Mouse (Mus musculus): ENCODE measurements at regions not wholly inside any gene's neighbourhood (a gene's known extent, or its start where the extent isn't known, plus 50 kb on each side); places are given as distances from the start of the nearest gene placed in this dataset.

GRCm38 (mm10) chr2:34038982-34039381, 151.2 kb upstream of the Mvb12b start:
- DNase-seq: no peak

DNA sequence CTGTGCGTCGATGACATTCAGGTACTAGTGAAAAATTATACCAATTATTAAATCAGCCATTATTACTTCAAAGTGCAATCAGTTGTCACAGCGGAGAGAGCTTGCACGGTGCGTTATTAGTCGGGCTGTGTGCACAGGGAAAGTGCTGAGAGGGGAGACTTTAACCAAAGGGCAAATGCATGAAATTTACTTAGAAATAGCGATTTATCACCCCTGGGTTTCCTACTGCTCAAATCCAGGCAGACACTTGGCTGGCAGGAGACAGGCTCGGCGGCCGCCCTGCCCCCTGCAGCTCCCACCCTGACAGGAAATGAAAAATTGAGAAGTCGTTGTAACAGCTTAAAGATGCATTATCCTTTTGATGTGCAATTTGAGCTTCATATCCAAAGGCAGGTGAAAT, 145.5 kb upstream of the Mvb12b start:
- DNase-seq: no peak

DNA sequence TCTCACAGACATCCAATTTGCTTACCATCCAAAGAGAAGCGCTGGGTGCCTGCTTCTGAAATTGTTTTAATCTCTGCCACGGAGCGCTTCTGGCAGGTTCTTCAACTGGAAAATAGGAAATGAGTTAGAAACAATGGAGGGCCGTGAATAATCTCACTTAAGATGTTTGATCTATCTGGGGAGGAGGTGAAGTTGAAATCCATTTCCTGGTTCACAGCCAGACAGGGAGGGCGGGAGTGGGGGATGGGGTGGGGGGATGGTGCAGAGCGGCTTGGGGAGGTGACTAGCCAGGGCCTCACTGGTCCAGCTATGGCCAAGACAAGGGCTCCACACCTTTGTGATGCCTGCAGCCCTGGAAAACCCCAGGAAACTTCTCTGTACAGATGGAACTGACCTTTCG, 143.7 kb upstream of the Mvb12b start:
- DNase-seq: no peak

DNA sequence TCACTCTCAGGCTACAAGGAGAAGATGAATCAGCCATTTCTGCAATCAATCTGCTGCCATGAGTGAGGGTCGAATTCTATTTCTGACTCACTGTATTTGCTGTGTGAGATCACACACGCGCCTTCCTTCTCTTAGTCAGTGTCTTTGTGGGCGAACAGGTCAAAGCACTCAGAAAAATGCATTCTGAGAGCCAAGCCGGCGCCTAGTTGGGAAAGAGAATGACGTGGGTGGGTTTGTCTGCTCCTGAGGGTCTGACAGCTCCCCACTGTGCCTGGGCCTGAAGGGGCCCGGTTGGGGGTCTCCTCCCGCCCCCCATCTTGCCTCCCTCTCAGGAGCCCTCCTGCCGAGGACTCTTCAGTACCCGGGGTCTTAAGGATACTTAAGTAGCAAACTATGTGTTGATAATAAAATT, 143.3 kb upstream of the Mvb12b start:
- DNase-seq: no peak

GRCm38 (mm10) chr2:34027445-34027844, 139.7 kb upstream of the Mvb12b start:
- DNase-seq: no peak

DNA sequence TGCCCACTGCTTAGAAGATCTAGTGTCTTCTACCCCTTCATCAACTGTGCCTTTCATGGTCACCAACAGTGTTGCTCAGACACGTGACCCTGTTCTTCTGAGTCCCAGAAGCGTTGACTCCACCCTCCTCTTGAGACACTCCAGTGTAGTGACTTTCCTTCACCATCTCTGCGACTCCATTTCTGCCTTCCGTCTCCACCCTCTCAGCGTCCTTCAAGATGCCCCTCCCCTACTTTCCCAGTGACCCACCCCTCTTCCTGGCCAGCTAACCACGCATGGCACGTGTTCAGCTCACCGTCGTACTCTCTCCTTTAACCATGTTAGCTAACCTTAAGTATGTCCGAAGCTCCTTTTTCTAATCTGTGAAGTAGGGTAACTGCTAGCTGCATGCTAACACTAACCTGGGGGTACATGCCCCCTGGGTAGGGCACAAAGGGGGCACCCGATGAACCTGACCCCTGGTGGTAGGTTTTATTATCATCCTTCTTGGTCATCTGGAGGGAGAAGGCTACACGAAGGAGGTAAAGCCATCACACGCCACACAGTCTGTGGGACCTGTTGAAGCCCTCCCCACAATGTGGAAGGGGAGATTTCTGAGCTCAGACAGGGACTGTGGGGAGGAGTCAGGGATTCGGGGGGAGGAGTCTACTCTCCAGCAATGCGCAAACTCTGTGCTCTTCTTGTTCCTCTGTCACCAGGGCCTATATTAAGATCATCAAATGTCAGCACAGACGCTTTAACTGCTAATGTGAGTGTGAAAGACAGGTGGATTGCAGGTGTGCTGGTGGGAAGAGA, 139.0 kb upstream of the Mvb12b start:
- no peak for DNase-seq

- DNase-seq: peak; percentile 60 to 78
Measured at GRCm38 (mm10) chr2:34025715-34026360, 138.1 kb upstream of the Mvb12b start.

DNA sequence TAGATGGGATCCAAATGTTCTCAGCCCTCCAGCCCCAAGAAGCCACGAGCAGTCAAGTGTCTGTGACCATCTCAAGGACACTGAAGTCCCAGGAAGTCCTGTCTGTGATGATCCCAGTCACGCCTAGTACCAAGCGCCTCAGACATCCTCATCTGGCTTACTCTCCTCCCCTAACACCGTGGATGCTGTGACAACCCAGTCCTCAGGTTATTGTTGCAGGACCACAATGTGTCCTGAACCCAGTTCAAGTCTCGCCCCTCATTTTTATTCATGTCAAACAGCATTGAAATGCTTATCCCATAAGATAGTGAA, 129.4 kb upstream of the Mvb12b start:
- DNase-seq: no peak

- no peak for DNase-seq
Measured at GRCm38 (mm10) chr2:34016350-34017141, 128.8 kb upstream of the Mvb12b start.

DNA sequence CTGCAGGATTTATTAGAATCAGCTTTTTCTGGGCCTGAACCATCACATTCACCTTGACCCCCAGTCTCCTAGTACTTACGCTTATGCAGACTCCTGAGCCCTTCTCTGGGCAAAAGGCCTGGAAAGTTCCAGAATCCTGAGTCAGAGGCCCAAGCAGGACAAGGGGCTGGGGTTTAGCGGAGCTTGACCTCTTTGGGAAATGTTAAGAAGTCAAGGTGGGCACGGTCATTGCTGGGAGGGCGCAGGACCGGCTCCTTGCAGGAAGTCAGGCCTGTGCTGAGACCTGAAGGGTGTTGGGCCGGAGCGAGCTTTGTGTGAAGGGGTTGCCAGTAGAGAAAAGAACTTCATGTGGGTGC, 127.9 kb upstream of the Mvb12b start:
- no peak for DNase-seq

DNA sequence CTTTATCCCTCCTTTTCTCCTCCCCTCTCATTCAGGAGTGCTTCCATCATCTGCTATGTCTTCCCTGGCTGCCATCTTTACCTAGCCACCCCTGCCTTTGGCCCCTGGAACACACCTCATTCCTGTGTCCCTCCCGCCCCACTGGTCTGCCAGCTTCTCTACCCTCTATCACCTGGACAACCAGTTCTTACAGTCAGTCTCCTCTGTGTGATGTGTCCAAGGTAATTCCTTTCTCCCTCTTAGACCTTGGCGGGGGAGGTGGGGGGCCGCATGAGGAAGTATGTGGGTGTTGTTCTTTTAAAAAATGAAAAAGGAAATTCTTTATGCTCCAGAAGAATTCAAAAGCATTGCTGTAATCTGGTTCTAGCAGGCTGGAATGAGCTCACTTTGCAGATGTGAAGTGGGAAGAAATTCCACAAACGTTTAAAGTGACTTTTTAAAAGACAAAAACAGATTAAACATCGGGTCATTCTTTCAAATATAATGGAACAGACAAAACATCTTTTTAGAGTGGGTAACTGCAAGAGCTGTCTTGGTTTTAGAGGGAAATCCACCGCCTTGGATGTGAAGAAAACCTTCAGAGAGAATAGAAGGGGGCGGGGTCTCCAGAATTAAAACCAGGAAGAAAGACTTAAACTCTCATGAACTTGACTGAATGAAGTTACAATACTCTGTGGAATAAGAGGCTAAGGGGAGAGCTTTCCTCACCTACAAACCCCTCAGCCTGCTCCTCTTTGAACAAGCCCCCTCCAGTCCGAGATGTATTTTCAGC, 127.3 kb upstream of the Mvb12b start:
- no peak for DNase-seq

GRCm38 (mm10) chr2:34010166-34010565, 122.4 kb upstream of the Mvb12b start:
- DNase-seq: no peak

- no peak for DNase-seq
Measured at GRCm38 (mm10) chr2:34007916-34008315, 120.2 kb upstream of the Mvb12b start.

DNA sequence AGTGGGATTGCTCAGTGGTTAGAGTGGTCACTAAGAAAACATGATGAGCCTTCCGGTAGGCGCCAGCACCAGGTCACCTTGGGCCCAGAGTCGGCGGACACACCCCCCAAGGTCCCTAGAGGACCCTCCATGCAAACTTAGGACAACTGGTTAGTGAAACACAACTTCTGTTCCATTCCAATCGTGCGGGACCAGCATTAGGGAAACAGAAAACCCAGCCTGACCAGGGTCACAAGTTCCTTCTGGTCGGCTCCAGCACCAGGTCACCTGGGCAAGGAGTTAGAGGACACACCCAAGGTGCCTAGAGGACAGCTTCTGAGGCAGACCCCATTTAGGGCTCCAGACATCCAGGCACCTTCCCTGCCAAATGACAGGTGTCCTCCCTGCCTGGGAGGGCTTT, 109.4 kb upstream of the Mvb12b start:
- DNase-seq: no peak

- no peak for DNase-seq
Measured at GRCm38 (mm10) chr2:33996331-33996730, 108.6 kb upstream of the Mvb12b start.

DNA sequence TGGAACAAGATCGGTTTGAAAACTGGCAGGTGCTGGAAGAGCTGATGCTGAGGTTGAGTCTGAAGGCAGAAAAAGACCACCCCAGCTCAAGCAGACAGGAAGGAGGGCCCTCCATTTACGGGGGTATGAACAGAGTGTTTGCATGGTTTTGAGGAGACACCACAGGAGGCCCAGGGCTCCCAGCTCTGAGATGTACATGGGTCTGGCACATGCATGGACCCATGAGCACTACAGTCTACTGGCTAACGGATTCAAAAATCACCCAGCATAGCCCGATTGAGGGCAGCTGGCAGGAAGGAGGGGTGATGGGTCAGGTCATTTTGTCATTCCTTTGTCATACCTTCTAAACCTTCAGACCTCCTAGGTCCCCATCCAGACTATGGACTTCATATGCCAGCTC, 103.6 kb upstream of the Mvb12b start:
- no peak for DNase-seq

GRCm38 (mm10) chr2:33990711-33991110, 103.0 kb upstream of the Mvb12b start:
- DNase-seq: no peak

GRCm38 (mm10) chr2:33989555-33990370, 102.0 kb upstream of the Mvb12b start:
- DNase-seq: no peak

DNA sequence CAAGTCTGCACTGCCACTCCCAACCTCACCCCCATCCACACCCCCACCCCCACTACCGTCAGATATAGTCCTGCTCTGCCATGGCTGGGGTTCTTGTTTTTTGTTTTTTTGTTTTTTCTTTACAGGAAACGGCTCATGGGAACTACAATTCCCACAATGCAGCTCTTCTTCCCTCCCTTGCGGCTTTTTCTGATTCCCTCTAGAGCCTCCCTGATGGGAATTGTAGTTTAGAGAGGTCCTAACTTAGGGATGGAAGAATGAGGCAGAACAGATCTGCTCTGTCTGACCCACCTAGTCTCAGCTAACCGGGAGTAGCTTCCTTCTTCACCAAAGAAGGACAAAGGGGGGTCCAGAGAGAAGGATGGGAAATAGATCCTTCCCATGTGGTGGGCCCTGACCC, 98.7 kb upstream of the Mvb12b start:
- peak in 1 of 2 experiments; percentile 45 for DNase-seq

DNA sequence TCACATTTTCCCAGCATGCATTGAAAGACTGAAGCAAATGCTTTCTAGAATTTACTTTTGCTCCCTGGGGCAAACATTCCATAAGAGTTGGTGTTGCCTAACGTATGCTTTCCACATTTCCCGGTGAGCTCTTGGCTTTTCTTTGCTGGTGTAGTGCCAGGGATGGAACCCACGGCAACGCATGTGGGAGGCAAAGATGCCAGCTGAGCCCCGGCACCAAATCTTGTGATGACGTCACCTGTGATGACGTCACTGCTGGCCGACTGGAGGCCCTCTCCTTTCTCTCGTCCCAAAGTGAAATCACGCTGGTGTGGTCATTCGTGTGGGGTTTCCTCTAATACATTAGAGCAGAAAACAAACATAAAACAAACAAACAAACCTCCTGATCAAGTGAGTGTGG, 97.6 kb upstream of the Mvb12b start:
- peak in 1 of 2 experiments; percentile 56 for DNase-seq

DNA sequence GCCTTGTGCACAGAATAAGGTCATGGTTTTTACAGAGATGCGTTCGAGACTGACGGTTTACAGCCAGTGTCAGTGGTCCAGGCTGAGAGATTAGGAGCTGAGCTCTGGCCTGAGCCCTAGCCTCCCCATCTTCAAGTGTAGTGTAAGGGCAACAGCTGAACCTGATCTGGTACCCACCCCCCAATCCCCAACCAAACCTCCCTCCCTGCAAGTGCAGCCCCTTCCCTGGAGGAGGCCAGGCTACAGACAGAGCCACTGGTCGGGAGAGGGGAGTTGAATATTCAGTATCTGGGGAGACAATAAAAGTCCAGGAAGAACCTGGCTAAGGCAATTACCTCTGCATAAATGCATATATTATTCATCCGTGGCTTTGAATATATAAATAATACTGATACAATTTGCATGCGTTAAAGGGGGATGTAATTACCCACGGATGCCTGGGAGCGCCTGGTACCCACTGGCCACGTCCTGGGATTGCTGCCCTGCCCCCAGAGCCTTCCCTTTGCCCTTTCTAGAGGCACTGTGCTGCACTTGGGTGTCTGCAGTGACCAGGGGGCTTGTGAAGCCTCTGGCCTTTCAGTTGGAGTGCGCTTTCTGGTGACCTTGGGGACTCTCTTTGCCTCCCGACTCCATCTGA, 95.5 kb upstream of the Mvb12b start:
- no peak for DNase-seq

DNA sequence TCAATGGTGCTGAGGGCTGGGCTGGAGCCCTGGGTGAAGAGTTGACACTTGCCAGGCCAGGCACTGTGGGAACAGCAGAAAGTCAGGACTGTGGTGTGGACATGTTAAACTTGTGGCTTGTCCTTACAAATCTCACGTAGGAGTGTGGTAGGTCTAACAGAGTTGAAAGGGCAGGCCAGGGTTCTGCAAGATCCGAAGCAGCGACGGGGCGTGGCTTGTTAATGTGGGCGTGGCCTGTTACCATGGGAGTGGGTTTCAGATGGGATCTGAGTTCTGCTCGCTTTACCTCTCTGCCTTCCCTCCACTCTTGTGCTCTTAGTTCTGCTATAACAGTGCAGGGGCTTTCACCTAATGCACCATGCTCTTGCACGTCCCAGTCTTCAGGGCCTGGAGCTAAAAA, 94.2 kb upstream of the Mvb12b start:
- DNase-seq: no peak
